Mouse (Mus musculus): ENCODE results near the gene Dlg1. TPM values are rescaled to one million over a fixed set of nuclear protein-coding genes. Genes with fewer than 3 reads are reported as not detected.

Gene Dlg1
- total RNA-seq, 2 experiments from 2014 or later, result 178 to 190 TPM

DNA sequence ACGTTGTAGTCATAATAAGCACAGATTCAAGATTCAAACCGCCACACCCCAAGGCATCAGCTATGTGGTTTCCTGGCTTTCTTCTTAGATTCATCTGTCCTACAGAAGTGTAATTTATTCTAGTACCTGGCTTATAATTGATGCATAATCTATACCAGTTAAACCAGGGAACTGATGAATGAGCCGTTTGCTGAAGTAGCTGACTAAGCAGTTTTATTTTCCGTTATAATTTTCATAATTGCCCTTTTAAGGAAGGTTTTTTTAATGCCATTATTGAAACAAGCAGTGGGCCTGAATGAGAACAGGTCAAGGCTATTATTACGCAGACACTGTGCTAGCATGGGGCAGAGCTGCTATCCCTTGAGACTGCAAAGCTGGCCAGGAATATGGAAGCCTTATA, 9.6 kb upstream of the Dlg1 start:
- intact Hi-C loops (cut with DNase I), result no loop called here
- DNase-seq (ENCODE audit: low spot score in 2 of 2), result no peak

DNA sequence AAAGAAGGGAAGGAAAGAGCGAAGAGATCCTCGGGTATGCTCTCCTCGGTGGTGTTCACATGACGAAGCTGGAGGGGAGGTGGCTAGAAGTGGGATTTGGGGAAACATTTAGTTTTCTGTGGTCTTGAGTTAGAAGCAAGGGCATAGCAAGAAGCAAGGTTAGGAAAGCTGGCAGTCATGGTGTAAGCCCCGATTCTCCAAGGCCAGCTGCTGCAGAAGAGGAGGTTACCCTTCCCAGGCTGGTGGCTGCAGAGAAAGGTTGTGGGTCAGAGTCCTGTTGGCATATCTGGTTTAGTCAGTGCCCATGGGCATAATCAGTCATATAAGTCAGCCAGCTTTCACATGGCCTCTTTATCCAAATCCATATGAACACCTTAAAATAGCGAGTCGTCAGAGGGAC, 9.2 kb upstream of the Dlg1 start:
- intact Hi-C loops (cut with DNase I), result no loop called here

DNA sequence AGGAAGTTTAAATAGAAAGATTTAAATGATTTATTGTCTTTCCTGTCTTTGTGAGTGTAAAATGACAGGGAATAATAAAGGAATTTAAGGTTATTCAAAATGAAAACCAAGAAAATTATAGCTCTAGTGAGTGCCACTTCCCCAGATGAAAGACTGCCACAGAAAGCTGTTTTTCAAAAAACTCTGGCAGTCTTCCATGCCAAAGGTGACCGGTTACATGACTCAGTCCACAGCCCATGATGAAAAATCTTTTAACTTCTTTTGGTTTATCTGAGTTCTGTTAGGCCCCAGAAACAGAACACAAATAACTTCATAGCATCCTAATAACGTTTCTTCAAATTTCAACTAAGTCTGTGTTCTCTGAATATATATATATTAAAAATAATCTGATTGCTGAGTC, 7.7 kb upstream of the Dlg1 start:
- DNase-seq (ENCODE audit: low spot score in 2 of 2), result no peak
- intact Hi-C loops (cut with DNase I), result no loop called here

More for the DNA sequence above, 9.2 kb upstream of the Dlg1 start:
- no peak for DNase-seq (ENCODE audit: low spot score in 2 of 2)

DNA sequence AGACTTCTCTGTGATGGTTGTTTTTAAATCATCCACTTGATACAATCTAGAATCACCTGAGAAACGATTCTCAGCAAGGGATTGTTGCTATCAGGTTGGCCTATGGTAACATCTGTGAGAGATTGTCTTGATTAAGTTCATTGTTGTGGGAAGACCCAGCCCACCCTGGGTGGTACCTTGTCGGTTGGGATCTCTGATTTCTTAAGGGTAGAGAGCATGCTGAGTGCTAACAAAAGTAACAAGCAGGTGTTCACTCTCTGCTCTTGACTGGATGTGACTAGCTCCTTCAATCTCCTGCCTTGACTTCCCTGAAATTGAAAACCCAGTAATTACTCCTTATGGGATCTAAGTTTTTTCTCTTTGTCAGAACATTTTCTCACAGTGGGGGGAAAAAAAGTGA, 5.7 kb upstream of the Dlg1 start:
- intact Hi-C loops (cut with DNase I), result no loop called here
- no peak for DNase-seq (ENCODE audit: low spot score in 2 of 2)

DNA sequence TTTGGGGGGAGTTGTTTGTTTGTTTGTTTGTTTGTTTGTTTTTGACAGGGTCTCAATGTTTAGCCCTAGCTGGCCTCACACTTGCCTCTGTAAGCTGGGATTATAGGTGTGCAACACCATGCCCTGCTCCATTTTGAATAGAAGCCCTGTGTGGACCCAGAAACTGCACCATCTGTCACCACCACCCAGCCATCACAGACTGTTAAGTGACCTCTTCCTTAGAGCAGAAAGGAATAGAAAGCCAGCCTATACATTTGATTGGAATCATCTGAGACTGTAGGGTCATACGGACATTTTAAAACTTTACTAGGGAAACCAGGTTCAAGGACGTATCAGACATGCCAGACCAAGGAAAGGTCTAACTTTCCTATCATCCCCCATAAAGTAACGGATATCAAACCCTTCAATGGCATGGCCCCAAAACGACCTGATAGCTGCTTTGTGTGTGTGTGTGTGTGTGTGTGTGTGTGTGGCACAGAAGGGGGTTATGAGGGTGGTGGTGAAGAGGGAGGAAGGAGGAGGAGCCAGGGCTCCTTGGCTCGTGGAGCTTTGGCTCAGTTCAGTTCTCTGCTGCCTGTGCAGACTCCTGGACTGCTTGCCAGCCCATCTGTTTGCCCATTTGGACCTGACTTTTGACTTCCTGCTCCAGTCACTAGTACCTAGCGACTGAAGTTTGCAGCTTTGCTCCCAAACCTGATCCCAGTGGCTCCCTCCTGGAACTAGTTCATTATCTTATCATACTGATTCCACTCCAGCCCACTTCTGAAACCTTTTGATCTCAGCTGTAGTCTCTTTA, 4.5 kb upstream of the Dlg1 start:
- no peak for DNase-seq (ENCODE audit: low spot score in 2 of 2)
- intact Hi-C loops (cut with DNase I), result no loop called here

DNA sequence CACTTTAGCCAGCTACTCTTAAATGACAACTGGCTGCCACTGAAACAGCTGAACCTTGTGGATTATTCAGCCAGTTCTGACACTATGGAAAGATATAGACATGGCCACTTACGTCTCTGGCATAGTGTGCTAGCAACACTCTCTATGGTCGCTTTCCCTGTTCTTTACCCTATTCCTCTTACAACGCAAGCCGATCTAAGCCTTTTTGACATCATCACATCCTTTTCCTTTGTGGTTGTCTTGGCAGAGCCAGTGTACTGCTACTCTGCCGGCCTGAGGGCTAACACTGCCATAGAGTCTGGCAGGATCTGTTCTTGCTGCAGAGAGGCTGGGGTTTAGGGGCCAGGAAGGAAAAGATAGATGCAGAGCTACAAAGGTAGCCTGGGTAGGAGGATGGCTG, 3.8 kb upstream of the Dlg1 start:
- no peak for DNase-seq (ENCODE audit: low spot score in 2 of 2)

DNA sequence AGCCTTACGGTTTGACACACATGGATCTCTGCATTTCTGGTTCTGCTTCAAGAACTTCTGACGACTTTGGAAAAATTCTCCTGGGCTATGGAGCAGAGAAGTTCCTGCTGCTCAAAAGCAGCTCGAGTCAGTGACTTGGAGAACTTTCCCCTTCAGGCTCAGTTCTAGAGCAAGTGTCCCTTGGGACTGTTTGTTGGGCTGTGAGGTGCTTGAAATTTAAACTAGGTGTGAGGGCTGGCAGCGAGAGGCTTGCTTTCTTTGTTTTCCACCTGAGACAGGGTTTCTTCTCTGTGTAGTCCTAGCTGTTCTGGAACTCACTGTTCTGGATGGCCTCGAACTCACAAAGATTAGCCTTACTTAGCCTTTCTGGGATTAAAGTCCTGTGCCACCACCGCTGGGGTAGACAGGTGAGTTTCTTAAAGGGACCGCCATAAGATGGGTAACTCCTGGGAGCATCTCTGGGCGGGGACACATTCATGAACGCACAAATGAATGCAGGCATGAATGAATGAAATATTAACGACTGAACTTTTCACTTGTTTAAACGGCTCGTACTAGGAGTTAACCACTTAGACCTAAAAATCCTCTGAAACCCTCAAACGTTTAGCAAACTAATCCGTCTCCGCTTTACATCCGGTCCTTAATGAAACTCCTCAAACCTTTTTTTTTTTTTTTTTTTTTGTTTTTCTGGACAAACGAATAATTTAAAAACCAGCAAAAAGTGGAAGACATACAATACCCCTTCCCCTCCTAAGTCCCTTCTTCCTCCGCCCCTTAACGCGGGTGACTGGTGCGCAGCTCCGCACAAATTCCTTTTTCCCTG, 476 bp upstream of the Dlg1 start:
- no peak for DNase-seq (ENCODE audit: low spot score in 2 of 2)
- intact Hi-C loops (cut with DNase I), result no loop called here

More for the DNA sequence above, 3.8 kb upstream of the Dlg1 start:
- intact Hi-C loops (cut with DNase I), result no loop called here

DNA sequence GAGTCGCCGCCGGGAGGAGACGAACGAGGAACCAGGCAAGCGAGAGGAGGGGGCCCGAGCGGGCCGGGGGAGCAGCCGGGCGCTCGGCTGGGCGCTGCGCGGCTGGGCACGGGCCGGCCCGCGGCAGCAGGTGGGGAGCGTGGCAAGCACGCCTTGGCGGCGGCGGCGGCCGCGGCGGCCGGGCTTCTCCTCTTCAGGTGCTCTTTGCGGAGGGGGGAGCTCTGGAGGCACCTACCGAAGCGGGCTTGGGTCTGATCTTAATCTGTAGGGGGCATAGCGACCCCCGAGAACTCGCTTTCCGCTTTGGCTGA, 999 bp downstream of the Dlg1 start:
- no peak for DNase-seq (ENCODE audit: low spot score in 2 of 2)
- intact Hi-C loops (cut with DNase I), result no loop called here

DNA sequence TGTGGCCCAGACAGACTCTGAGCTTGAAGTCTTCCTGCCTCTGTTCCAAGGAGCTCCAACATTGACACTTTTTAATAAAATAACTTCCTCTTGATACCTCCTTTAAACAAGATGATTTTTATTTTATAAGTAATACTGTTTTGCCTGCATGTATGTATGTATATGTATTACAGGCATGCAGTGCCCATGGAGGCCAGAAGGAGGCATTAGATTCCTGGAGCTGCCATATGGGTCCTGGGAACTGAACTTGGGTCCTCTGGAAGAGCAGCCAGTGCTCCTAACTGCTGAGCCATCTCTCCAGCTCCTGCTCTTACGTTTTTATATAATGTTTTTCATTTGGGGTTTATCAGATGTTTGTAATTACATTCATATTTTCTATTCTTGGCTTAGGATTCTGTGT, 9.0 kb downstream of the Dlg1 start:
- DNase-seq (ENCODE audit: low spot score in 2 of 2), result no peak
- intact Hi-C loops (cut with DNase I), result no loop called here

DNA sequence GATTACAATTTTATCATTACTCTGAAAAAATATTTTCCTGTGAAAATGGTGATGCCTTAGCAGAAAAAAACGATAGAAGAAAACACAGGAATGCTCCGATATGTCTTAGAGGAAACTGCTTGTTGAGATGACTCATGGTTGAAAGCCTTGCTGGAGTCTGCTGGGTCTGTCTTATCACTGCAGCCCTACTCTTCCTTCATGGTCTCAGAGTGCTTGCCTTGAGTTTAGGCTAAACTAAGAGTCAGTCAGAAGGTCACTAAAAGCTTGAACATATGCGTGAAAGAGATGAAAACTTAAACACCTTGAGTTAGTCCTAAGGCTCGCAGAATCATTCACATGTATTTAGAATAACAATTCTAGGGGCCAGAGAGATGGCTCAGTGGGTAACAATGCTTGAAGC, 14.2 kb downstream of the Dlg1 start:
- intact Hi-C loops (cut with DNase I), result no loop called here
- DNase-seq (ENCODE audit: low spot score in 2 of 2), result no peak

DNA sequence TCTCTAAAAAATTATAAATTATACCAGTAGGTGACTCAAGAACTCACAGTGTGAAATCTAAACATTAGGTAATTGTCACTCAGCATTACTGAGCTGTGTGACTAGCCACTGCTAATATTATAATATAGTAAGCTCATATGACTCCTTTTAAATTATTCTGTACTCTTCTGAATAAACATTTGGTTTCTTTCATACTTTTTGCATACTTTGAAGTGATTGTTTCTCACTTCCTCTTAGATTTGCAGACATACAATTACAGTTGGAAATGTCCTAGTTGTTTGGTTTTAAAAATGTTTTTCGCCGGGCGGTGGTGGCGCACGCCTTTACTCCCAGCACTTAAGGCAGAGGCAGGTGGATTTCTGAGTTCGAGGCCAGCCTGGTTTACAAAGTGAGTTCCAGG, 19.0 kb downstream of the Dlg1 start:
- no peak for DNase-seq (ENCODE audit: low spot score in 2 of 2)
- intact Hi-C loops (cut with DNase I), result no loop called here

DNA sequence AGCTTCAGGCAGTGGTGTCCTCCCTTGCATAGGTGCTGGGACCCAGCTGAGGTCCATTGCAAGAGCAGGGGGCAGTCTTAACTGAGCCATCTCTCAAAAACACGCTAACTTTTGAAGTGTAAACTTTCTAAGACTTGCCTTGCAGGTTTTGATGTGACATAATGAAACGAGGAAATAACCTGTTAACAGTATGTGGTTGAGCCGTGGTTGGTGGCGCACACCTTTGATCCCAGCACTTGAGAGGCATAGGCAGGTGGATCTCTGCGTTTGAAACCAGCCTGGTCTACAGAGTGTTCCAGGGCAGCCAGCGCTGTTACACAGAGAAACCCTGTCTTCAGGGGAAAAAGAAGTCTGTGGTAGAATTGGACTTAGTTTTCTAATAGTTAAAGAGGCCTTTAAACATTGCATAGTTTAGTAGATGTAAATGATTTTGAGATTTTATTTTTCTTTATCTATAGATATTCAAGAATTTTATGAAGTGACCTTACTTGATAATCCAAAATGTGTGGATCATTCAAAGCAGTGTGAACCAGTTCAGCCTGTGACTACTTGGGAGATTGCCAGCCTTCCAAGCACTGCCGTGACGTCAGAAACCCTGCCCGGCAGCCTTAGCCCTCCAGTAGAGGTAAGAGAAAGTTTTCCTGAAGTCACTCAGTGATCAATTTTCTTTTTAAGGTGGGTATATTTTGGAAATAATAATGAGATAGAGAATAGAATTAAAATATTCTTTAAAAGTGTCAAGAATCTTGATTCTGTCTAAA, 20.6 kb downstream of the Dlg1 start:
- intact Hi-C loops (cut with DNase I), result no loop called here
- no peak for DNase-seq (ENCODE audit: low spot score in 2 of 2)

DNA sequence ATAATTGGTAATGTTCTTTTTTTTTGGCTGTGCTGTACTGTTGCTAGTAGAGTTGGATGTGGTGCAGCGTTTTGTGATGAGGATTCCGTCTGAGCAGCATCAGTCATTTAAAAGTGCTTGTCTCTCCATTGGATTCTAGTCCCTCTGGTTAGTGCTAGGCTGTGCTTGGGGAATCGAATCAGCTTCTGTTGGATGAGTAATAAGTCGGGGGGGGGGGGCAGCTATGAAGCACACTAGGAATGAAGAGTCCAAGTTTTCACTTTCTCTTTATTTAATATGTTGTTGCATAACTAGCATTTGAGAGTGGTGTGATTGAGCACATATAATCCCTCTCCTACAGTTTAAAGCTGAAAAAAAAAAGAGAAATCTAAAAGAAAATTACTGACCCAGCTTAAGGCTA, 21.5 kb downstream of the Dlg1 start:
- DNase-seq (ENCODE audit: low spot score in 2 of 2), result no peak

DNA sequence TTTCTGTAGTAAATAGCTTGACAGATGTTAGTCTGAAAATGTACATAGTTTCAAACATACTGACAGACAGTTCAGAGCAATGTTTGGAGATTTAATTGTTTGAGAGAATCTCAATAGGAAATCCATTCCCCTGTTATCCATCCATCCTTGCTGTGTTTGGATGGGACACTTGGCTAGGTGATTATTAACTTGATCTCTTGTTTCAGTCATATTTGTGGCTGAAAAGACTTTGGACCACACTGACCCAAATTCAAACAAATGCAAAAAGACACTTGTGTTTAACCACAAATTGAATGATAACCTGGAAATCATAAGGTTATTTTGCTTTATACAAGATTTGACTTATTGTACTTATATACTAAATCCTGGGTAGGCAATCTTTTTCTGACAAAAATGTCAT, 24.5 kb downstream of the Dlg1 start:
- intact Hi-C loops (cut with DNase I), result no loop called here
- no peak for DNase-seq (ENCODE audit: low spot score in 2 of 2)

More for the DNA sequence above, 21.5 kb downstream of the Dlg1 start:
- intact Hi-C loops (cut with DNase I), result no loop called here

DNA sequence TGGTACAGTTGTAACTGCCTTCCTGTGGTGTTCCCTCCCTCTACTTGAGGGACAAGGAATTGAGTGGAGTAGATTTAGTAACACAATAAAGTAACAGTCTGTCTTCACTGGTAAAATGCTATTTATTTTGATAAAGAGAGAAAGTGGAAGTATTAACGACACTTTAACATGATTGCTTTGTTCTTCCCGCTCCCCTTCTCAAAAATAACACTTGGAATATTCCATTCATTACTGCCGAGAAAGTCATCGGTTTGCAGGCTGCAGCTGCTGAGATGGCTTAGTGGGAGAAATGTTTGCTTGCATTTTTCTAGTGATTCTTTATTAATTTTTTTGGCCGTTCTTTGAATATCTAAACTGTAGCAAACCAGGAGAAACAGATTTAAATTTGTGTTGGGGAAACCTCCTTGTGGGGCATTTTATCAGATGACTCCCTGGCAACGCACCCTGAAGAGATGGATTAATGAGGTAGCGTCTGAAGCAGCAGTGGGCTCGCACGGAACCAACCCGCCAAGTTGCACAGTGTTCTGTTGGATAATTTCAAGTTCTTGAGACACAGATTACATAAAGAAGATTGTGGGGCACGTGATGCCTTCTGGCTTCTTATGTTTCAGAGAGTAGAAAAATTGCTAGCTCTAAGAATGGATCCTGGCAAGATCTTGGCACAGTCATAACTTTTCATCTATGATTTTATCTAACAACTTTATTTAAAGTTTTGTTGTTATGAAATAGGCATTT, 32.2 kb downstream of the Dlg1 start:
- peak; percentile 51 to 56 for DNase-seq (ENCODE audit: low spot score in 2 of 2)
- intact Hi-C loops (cut with DNase I), result loop anchor here (5.0 kb wide), 1 partner anchor 103 kb away; no protein-coding TSS in a partner anchor

DNA sequence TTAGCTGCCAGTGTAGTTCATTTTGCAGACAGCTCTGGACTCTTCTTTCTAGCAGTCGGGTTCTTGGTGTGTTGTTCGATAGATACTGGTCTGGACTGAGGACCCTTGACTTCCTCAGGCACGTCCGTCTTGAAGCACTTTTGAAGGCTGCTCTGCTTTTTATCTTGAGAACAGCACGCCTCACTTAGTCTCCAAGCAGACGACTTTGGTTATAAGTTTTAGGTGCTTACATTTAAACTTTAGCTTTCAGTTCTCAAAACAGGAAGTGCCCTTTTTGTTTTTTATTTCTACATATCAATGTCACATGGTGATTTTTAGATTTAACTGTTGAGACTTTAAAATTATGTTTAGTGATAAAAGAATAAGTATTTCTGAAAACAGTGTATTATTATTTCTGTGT, 33.1 kb downstream of the Dlg1 start:
- intact Hi-C loops (cut with DNase I), result loop anchor here (5.0 kb wide), 1 partner anchor 104 kb away; no protein-coding TSS in a partner anchor
- DNase-seq (ENCODE audit: low spot score in 2 of 2), result peak in 1 of 2 experiments; percentile 34

DNA sequence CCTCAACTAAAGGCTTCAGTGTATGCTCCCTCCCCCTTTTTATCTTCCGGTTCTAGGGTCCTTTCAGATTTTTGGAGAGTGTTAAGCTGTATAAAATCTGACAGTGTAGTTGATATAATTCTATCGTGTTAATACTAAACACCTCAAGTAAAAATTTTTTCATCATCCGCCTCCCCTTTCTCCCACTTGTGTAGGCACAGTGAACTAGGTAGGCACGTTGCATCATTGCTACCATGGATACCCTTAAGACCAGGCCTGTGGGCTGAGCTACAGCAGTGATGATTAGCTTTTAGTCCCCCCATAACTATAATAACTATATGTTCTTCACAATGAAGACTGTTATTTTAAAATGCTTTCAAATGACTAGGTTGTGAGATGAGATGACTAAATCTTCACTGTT, 34.1 kb downstream of the Dlg1 start:
- intact Hi-C loops (cut with DNase I), result loop anchor here (5.0 kb wide), 1 partner anchor 105 kb away; no protein-coding TSS in a partner anchor
- no peak for DNase-seq (ENCODE audit: low spot score in 2 of 2)

DNA sequence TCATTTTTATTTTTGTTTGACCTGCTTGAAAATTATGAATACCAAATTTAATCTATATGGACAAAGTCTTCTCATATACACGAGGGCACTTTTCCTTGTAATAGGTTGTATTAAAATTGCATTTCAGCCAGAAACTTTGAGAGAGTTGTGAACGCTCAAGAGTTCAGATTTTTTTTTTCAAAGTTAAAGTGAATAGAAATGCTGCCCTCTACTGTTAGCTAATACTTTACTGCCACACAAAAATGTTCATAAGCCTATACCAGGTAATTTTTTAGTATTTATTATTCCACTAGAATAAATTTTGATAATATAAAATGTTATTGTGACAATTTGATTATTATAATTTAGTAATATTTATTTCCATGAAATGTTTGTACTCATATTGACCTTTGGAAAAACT, 42.0 kb downstream of the Dlg1 start:
- no peak for DNase-seq (ENCODE audit: low spot score in 2 of 2)
- intact Hi-C loops (cut with DNase I), result loop anchor here (2.0 kb wide), 1 partner anchor 246 kb away; no protein-coding TSS in a partner anchor

DNA sequence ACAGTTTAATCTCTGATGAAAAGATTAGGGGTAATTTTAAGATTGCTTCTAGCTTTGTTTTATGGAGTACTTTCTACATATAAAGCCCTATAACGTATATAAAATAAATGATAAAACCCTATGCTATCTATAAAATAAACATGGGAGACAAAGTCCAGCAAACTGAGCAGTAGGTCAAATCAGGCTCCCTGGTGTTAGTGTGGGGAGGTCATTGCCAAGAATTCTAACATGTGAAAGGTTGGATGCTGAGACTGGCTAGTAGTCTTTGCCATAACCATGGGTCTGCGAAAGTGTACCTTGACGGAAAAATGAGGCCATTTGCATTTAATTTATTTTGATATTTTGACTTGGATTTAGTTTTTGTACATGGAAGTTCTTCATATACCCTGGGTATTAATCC, 42.7 kb downstream of the Dlg1 start:
- no peak for DNase-seq (ENCODE audit: low spot score in 2 of 2)
- intact Hi-C loops (cut with DNase I), result loop anchor here (2.0 kb wide), 1 partner anchor 247 kb away; no protein-coding TSS in a partner anchor

DNA sequence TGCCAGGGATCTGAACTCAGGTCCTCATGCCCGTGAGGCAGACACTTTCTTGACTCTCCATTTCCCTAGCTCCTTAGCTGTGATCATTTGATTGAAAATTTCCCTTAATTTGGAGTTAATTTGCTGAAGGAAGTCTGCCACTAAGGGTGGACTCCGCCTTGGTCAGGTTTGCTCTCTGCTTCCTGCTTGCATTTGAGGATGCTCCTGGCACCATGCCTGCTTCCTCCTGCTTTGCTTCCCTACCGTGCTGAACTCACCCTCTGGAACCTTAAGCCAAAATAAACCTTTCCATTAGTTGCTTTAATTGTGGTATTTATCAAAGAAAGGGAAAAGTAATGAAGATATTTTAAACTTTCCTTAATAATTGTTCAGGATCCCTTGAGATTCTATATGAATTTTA, 44.1 kb downstream of the Dlg1 start:
- intact Hi-C loops (cut with DNase I), result no loop called here
- no peak for DNase-seq (ENCODE audit: low spot score in 2 of 2)

Data from left cerebral cortex, postnatal 36 days (tissue).